Mouse (Mus musculus) limb, embryonic 12.5 days (tissue): ENCODE data around the gene Sptlc2. TPM values are rescaled to one million over a fixed set of nuclear protein-coding genes. Genes with fewer than 3 reads are reported as not detected.
"Not testable (repeated sequence)": the region's sequence is repeated elsewhere in the genome, so short reads cannot be mapped to it uniquely, and the experiment has no call there.

Experiments used
- ATAC-seq: fragments of 200-750 bp; cut with Nextera tagmentation; 2 replicates; pipeline ENCODE4 v1.8.0; 2017; ENCODE audit warnings: low read depth, moderate TSS enrichment; ENCODE audit not compliant: insufficient number of reproducible peaks, insufficient read depth, low FRiP score, low TSS enrichment
- H3K27ac ChIP-seq: fragments of 300-500 bp; sonication (generic); 2 replicates; pipeline ENCODE4 v1.5.1; 2016; ENCODE audit warnings: mild to moderate bottlenecking, moderate library complexity
- H3K27me3 ChIP-seq: fragments of 300-500 bp; sonication (generic); 2 replicates; pipeline ENCODE4 v1.6.1; 2016; ENCODE audit warnings: mild to moderate bottlenecking, moderate library complexity
- H3K36me3 ChIP-seq: fragments of 300-500 bp; sonication (generic); 2 replicates; pipeline ENCODE4 v1.6.1; 2016; ENCODE audit warnings: mild to moderate bottlenecking, moderate library complexity
- H3K4me1 ChIP-seq: fragments of 300-500 bp; sonication (generic); replicated peaks from 2 replicates; pipeline ENCODE4 v1.6.1; 2016
- H3K4me2 ChIP-seq: fragments of 300-500 bp; sonication (generic); 2 replicates; pipeline ENCODE4 v1.6.1; 2016; ENCODE audit warnings: mild to moderate bottlenecking, moderate library complexity
- H3K4me3 ChIP-seq: fragments of 300-500 bp; sonication (generic); replicated peaks from 2 replicates; pipeline ENCODE4 v1.5.1; 2016; ENCODE audit warnings: mild to moderate bottlenecking
- H3K9ac ChIP-seq: fragments of 300-500 bp; sonication (generic); replicated peaks from 2 replicates; pipeline ENCODE4 v1.6.1; 2016; ENCODE audit warnings: mild to moderate bottlenecking, moderate library complexity
- H3K9me3 ChIP-seq: fragments of 300-500 bp; sonication (generic); 2 replicates; pipeline ENCODE4 v1.6.1; 2016; ENCODE audit warnings: mild to moderate bottlenecking, moderate library complexity
- WGBS: fragments of 180-500 bp; shearing (Covaris S2); methylation state at CpG from one replicate; pipeline ENCODE4 v1.1.7; 2016; 5-methylcytosine and 5-hydroxymethylcytosine counted together
- polyA plus RNA-seq: library from polyadenylated mRNA; unstranded; fragments of >200 nt; fragmentation: Nextera tagmentation; extraction: Ambion mirVana; gene quantifications from 2 replicates; pipeline ENCODE4 v1.2.1, GENCODE M21; 2016

Sptlc2 gene
- polyA plus RNA-seq, 1 experiment from 2014 or later, result 64.6 TPM

DNA sequence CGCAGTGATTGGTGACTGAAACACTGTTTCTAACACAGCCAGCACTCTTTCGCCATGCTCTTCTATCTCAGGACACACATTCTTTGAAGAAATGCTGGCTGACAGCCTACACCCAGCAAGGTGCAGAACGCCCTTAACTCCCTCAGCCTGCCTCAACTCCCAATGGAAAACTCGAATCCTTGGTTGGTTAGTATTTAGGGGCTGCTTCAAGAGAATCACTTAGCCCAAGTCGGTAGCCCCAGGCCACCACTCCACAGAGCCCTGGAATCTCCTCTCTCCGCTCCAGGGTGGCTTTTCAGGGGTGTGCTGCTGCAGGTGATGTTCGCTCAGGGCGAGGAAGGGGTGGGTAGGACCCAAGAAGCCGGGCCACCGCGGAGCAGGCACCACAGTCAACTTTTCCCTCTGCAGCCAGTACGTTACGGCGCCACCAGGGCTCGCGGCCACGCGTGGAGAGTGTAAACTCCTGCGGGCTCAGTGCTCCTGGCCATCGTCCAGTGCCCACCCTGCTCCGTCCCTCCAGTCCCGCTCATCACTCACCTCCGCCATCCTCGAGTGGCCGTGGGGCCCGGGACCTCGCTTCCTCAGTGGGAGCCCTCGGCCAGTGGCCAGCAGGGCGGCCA, 89.0 kb downstream of the Sptlc2 start:
- ATAC-seq, result no peak
- H3K4me2 ChIP-seq, result peak overlapping the region; percentile 93
- H3K4me3 ChIP-seq, result peak overlapping the region; percentile 71
- 9% methylated on average over 29 of the region's 29 CpGs for WGBS
- H3K36me3 ChIP-seq, result no peaks in the 10 kb centered on the region
- peaks cover 38% of the 10 kb centered on the region for H3K27me3 ChIP-seq
- H3K27ac ChIP-seq, result no peak overlapping the region
- H3K4me1 ChIP-seq, result peaks cover 5% of the 10 kb centered on the region
- H3K9me3 ChIP-seq, result no peaks in the 10 kb centered on the region
- H3K9ac ChIP-seq, result peak overlapping the region; percentile 77

- Histone ChIP-seq H3K4me2 (no peak overlapping the region), H3K4me1 (no peaks in the 10 kb centered on the region; the same call in 1 of the 2 replicates), H3K27me3 (peaks cover 9% of the 10 kb centered on the region), H3K4me3 (no peak overlapping the region), H3K9me3 (no peaks in the 10 kb centered on the region), H3K27ac (no peak overlapping the region), H3K36me3 (no peaks in the 10 kb centered on the region), H3K9ac (no peak overlapping the region)
- 73% methylated on average over 6 of the region's 6 CpGs for WGBS
- 0 out of 2 replicates have a peak, but pooled peaks have one; percentile 43 for ATAC-seq
Measured at GRCm38 (mm10) chr12:87293934-87294333, 94.2 kb downstream of the Sptlc2 start.

DNA sequence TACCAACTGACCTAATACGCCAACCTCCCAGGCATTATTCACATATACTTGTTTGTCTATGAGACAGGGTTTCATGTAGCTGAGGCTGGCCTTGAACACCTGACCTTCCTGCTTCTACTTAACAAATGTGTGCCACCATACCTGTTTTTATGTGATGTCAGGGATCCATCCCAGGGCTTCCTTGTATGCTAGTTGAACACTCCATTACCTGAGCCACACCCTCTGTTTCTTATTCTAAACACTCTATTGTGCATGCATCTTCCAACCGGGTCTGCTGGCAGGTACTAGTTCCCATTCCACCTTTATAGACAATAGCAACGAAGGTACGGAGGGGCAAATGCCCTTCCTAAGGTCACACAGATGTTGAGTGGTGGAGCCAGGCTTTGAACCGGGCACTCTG, 99.1 kb downstream of the Sptlc2 start:
- no peaks in the 10 kb centered on the region for H3K36me3 ChIP-seq
- H3K9me3 ChIP-seq, result peaks cover 5% of the 10 kb centered on the region; the same call in 1 of the 2 replicates
- H3K27me3 ChIP-seq, result no peaks in the 10 kb centered on the region
- ATAC-seq, result no peak
- H3K27ac ChIP-seq, result no peak overlapping the region
- no peak overlapping the region for H3K4me3 ChIP-seq
- H3K9ac ChIP-seq, result no peak overlapping the region
- 89% methylated on average over 5 of the region's 5 CpGs for WGBS
- no peak overlapping the region for H3K4me2 ChIP-seq
- no peaks in the 10 kb centered on the region for H3K4me1 ChIP-seq

GRCm38 (mm10) chr12:87284726-87285125, 103.4 kb downstream of the Sptlc2 start:
- ATAC-seq, result no peak
- Histone ChIP-seq H3K4me1 (no peaks in the 10 kb centered on the region), H3K27ac (no peak overlapping the region), H3K4me3 (no peak overlapping the region), H3K4me2 (no peak overlapping the region), H3K27me3 (no peaks in the 10 kb centered on the region), H3K9ac (no peak overlapping the region), H3K9me3 (peaks cover 5% of the 10 kb centered on the region; the same call in 1 of the 2 replicates), H3K36me3 (no peaks in the 10 kb centered on the region)
- 89% methylated on average over 5 of the region's 5 CpGs for WGBS

GRCm38 (mm10) chr12:87284268-87284667, 103.9 kb downstream of the Sptlc2 start:
- Histone ChIP-seq H3K36me3 (no peaks in the 10 kb centered on the region), H3K4me1 (no peaks in the 10 kb centered on the region), H3K27me3 (no peaks in the 10 kb centered on the region), H3K27ac (no peak overlapping the region), H3K9ac (no peak overlapping the region), H3K4me2 (no peak overlapping the region), H3K9me3 (peaks cover 5% of the 10 kb centered on the region; the same call in 1 of the 2 replicates), H3K4me3 (no peak overlapping the region)
- no peak for ATAC-seq
- WGBS, result 74% methylated on average over 4 of the region's 4 CpGs

- Histone ChIP-seq H3K9ac (no peak overlapping the region), H3K4me3 (no peak overlapping the region), H3K36me3 (no peaks in the 10 kb centered on the region), H3K9me3 (peaks cover 5% of the 10 kb centered on the region; the same call in 1 of the 2 replicates), H3K4me2 (no peak overlapping the region), H3K4me1 (peaks cover 4% of the 10 kb centered on the region; the same call in 1 of the 2 replicates), H3K27ac (no peak overlapping the region), H3K27me3 (no peaks in the 10 kb centered on the region)
- 71% methylated on average over 7 of the region's 7 CpGs for WGBS
- ATAC-seq, result no peak
Measured at GRCm38 (mm10) chr12:87283706-87284105, 104.4 kb downstream of the Sptlc2 start.

GRCm38 (mm10) chr12:87282743-87283142, 105.4 kb downstream of the Sptlc2 start:
- no peaks in the 10 kb centered on the region for H3K36me3 ChIP-seq
- no peak overlapping the region for H3K27ac ChIP-seq
- no peaks in the 10 kb centered on the region for H3K27me3 ChIP-seq
- H3K9me3 ChIP-seq, result no peaks in the 10 kb centered on the region
- ATAC-seq, result no peak
- no peak overlapping the region for H3K4me3 ChIP-seq
- H3K4me1 ChIP-seq, result peaks cover 10% of the 10 kb centered on the region
- WGBS, result 91% methylated on average over 4 of the region's 4 CpGs
- H3K4me2 ChIP-seq, result no peak overlapping the region
- H3K9ac ChIP-seq, result no peak overlapping the region

DNA sequence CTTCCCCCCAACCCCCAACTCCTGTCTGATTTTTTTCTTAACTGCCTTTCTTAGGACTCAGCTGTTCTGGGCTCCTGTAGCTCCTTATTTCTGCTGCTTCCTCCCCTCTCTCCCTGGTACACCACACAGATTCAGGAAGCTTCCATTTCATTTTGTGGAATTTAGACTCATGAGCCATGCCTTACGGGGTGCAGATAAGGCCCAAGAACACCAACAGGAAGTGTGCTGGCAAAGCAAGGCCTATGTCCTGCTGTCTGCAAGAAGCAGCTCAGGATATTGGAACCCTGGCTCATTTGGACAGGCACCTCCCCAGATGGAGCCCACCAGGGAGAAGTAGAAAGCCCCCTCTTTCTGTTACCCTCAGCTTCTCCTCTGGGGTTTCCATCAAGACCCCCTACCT, 106.4 kb downstream of the Sptlc2 start:
- Histone ChIP-seq H3K27me3 (no peaks in the 10 kb centered on the region), H3K4me1 (peaks cover 10% of the 10 kb centered on the region), H3K4me3 (no peak overlapping the region), H3K9ac (no peak overlapping the region), H3K27ac (no peak overlapping the region), H3K9me3 (no peaks in the 10 kb centered on the region), H3K36me3 (peaks cover under 1% of the 10 kb centered on the region), H3K4me2 (no peak overlapping the region)
- WGBS, result 88% methylated on average over 1 of the region's 1 CpGs
- ATAC-seq, result no peak

- H3K4me3 ChIP-seq, result no peak overlapping the region
- H3K27me3 ChIP-seq, result no peaks in the 10 kb centered on the region
- ATAC-seq, result no peak
- H3K9me3 ChIP-seq, result no peaks in the 10 kb centered on the region
- H3K36me3 ChIP-seq, result peaks cover 19% of the 10 kb centered on the region
- WGBS, result 55% methylated on average over 14 of the region's 14 CpGs
- H3K4me2 ChIP-seq, result no peak overlapping the region
- H3K9ac ChIP-seq, result no peak overlapping the region
- no peak overlapping the region for H3K27ac ChIP-seq
- peaks cover 10% of the 10 kb centered on the region for H3K4me1 ChIP-seq
Measured at GRCm38 (mm10) chr12:87279879-87280278, 108.3 kb downstream of the Sptlc2 start.

DNA sequence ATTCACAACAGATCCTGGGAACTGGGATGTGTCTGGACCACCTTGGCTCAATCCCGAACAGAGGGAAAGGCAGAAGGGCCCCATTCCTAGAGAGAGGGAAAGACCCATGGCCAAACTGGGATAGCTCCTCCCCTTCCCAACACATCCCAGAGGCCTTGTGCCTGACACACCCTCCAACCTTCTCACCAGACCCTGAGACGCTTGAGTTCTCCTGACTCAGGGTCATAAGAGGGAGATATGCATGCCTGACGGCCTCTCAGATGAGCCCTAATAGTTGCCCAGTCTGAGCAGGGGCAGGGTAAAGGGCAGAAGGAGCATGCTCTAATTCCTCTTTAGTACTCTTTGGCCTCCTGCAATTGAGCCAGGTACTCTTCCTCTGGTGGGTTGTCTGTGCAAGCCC, 108.8 kb downstream of the Sptlc2 start:
- no peak overlapping the region for H3K27ac ChIP-seq
- H3K4me1 ChIP-seq, result peaks cover 10% of the 10 kb centered on the region
- peaks cover 25% of the 10 kb centered on the region for H3K36me3 ChIP-seq
- no peaks in the 10 kb centered on the region for H3K27me3 ChIP-seq
- no peak overlapping the region for H3K9ac ChIP-seq
- H3K4me3 ChIP-seq, result no peak overlapping the region
- ATAC-seq, result no peak
- H3K4me2 ChIP-seq, result no peak overlapping the region
- 43% methylated on average over 3 of the region's 3 CpGs for WGBS
- H3K9me3 ChIP-seq, result no peaks in the 10 kb centered on the region

DNA sequence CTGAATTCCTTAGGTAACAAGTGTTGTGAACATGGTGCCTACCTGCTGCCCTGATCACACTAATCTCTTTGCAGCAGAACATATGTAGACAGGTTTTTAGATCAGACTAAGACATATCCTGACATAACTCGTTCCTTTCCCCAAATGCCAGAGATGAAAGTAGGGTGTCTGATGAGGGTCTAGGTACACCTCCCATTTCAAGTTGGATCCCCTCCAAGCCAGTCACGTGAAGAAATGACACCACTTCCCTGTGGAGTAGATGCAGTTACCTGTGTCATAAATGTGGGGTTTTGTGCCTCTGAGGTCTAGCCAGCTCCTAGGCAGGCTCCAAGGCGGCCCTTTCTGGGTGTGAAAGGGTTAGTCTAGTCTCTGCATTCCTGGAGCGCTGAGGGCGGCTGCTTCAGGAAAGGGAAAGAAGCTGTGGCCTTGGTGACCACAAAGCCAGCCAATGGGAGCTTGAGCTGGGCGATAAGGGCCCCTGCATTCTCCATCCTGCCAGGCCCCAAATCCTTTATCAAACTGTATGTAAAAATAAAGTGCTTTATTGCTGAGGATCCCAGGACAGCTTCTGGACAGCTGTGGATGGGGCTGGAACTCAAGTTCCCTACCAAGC, 109.9 kb downstream of the Sptlc2 start:
- H3K36me3 ChIP-seq, result peaks cover 36% of the 10 kb centered on the region
- H3K4me2 ChIP-seq, result no peak overlapping the region
- no peak for ATAC-seq
- no peak overlapping the region for H3K4me3 ChIP-seq
- H3K9ac ChIP-seq, result no peak overlapping the region
- no peaks in the 10 kb centered on the region for H3K27me3 ChIP-seq
- H3K27ac ChIP-seq, result no peak overlapping the region
- H3K9me3 ChIP-seq, result no peaks in the 10 kb centered on the region
- H3K4me1 ChIP-seq, result peaks cover 10% of the 10 kb centered on the region
- 20% methylated on average over 6 of the region's 6 CpGs for WGBS

DNA sequence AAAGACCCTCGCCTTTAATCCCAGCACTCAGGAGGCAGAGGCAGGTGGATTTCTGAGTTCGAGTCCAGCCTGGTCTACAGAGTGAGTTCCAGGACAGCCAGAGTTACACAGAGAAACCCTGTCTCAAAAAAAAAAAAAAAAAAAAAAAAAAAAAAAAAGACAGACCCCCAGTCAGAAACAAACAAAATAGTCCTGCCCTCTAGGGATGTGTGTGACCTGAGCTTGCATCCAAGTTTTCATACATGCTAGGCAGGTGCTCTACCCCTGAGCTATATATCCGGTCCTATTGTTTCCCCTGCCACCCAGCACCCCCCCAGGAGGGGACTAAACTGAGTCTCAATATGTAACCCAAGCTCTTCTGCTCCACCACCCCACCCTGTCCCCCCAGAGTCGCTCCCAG, 110.9 kb downstream of the Sptlc2 start:
- not testable (repeated sequence) for H3K4me3 ChIP-seq, H3K9ac ChIP-seq, H3K27me3 ChIP-seq, ATAC-seq, H3K27ac ChIP-seq, H3K9me3 ChIP-seq, H3K4me2 ChIP-seq
- 90% methylated on average over 4 of the region's 4 CpGs for WGBS
- Histone ChIP-seq H3K4me1 (peaks cover 10% of the 10 kb centered on the region), H3K36me3 (peaks cover 46% of the 10 kb centered on the region)
